Mouse (Mus musculus): Measurements from ENCODE around the gene Nutf2.

- no peak for TF ChIP-seq FLI1 (IDR thresholded peaks at IDR 0.05; ENCODE audit: low read length)
- no peak for TF ChIP-seq GATA1 (IDR thresholded peaks at IDR 0.05; ENCODE audit: borderline replicate concordance, low read length)
Measured at GRCm38 (mm10) chr8:105897801-105898480, 37.6 kb downstream of the Nutf2 start.
